Mouse (Mus musculus) heart, postnatal 10 days (tissue): ENCODE data around the gene Gsk3a. TPM values are rescaled to one million over a fixed set of nuclear protein-coding genes. Genes with fewer than 3 reads are reported as not detected.
A peak's percentile ranks its signal among the peaks of the same experiment; 100 is the strongest.

Experiments
- DNase-seq, 2 experiments: peaks; one replicate each; pipeline ENCODE4 v3.0.0; 2021
- intact Hi-C: fragments of 180-260 bp; cut with DNase I; formaldehyde crosslinking; loops from one replicate; pipeline ENCODE4 v1.15.1; 2025
- microRNA-seq, 2 experiments: library from miRNA; unstranded; fragments of <30 nt; microRNA quantifications; one replicate each; pipeline ENCODE4 v1.2.0; 2022
- total RNA-seq, 2 experiments: library from RNA; stranded (reverse); gene quantifications; 2 replicates each; pipeline ENCODE4 v1.2.3; 2021

Gsk3a gene
- total RNA-seq, 2 experiments from 2014 or later = 69.7 to 72.0 TPM

DNA sequence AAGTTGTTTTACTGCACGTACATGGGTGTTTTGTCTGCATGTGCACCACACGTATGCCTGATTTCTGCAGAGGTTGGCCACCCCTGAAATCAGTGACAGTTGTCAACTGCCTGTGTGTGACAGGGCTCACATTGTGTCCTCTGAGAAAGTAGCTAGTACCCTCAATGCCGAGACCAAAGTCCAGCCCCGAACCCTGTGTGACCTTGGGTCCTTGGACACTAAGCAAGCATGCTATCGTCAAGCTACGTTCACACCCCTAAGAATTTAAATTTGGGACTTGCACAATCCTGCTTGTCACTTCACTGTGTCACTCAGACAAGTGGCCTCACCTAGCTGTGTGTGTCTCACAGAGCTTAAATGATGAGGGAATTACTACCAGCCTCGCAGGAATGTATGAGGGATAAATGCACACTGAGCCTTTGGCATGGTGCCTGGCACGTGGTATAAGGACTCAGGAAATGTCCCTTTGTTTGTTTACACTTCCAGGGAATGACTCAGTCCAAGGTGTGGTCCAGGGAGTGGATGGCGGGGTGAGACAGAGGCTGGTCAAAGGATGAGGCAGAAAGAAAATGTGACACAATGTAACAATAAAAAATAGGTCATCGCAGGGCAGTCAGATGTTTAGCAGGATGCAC is 40.1 kb downstream of the Gsk3a start:
- DNase-seq = peak in 1 of 2 experiments; percentile 34
- intact Hi-C loops = no loop called here

DNA sequence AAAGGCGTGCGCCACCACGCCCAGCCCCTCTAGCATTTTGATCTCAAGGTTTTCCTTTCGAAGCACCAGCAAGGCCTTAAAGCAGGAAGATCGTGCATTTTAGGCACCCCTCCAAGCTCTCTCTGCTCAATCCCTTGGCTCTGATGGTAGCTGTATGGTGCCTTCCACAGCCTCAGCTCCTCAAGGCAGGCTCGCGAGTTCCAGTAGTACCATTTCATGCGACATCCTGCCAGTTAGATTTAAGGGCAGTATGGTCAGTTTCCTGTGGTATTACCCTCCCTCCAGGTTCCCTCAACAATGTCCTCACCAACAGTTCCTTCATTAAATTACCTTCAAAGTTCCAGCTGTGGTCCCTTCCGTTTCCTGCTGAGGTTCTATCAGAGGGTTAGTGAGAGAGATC is 41.5 kb downstream of the Gsk3a start:
- no peak for DNase-seq
- intact Hi-C loops = no loop called here

GRCm38 (mm10) chr7:25195148-25195547 is 42.5 kb downstream of the Gsk3a start:
- intact Hi-C loops = no loop called here
- no peak for DNase-seq

DNA sequence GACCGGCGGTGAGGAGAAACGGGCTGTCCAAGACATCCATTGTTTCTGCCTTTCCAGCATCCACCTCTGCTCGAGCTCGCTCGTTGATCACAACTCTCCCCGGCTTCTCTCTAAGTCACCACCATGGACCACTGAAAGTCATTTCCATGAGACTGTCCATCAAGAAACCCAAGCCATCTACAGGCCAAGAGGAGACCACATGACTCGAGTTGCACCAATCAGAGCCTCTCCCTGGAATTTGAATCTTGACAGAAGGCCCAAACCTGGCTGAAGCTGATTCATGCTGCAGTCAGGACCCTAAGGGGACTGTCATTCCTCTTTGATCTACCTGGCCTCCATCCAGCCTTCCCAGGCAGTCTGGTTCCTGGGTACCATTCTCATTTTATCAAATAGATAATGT is 45.5 kb downstream of the Gsk3a start:
- intact Hi-C loops = no loop called here

DNA sequence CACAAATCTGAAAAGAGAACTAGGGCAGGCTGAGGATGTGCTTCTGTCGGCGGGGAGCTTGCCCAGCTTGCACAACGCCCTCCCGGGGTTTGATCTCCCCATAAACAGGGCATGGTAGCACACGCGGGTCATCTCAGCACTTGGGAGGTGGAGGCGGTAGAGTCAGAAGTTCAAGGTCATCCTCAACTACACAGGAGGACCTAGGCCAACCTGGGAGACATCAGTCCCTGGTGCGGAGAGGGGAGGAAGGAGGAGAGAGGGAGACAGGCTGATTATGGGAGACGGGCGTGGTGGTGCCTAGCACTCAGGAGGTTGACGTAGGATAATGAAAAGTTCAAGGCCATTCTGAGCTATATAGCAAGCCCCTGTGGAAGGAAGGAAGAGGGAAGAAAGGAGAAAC is 46.8 kb downstream of the Gsk3a start:
- intact Hi-C loops = no loop called here
- no peak for DNase-seq

More for the DNA sequence above, 45.5 kb downstream of the Gsk3a start:
- DNase-seq = no peak

DNA sequence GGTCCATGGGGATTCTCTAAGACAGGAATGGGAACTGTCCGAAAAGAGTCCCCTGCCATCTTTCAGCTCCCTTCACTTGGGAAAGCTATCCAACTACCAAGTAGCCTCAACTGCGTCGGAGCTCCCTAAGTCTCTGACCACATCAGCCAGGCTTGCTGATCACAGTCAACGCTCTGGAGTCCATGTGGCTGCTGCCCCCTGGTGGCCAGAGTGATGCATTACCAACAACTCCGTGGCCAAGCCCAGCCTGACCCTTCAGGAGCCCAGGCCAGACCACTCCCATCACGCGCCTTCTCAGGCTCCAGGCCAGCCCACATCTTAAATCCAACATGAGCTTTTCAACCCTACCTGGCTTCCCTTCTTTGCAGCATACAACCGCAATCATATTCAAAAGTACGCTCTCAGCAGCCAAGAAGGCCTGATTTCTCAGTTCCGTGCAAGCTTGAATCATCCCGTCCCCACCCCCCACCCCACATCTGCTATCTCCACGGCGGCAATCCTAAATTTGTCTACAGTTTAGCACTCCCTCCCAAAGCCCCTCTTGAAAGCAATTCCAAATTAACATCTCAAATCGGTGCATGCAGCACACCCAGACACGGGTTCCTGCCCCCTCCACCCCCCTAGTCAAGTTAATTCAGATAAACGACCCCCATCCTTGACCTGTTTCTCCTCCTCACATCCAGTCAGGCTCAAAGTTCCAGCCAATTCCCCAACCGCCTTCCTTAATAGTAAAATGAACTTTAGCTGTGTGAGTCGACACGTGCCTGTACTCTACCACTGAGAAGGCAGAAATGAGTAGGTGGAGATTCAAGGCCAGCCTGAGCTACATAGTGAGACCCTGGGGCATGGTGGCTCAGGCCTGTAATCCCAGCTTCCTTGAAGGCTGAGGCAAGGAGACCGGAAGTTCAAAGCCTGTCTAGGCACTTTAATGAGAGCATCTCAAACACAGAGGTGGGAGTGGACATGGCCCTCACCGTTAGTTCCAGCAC is 49.7 kb downstream of the Gsk3a start:
- intact Hi-C loops = loop anchor here (1.0 to 5.0 kb wide), 3 partner anchors 55 to 161 kb away; no protein-coding TSS in a partner anchor

DNA sequence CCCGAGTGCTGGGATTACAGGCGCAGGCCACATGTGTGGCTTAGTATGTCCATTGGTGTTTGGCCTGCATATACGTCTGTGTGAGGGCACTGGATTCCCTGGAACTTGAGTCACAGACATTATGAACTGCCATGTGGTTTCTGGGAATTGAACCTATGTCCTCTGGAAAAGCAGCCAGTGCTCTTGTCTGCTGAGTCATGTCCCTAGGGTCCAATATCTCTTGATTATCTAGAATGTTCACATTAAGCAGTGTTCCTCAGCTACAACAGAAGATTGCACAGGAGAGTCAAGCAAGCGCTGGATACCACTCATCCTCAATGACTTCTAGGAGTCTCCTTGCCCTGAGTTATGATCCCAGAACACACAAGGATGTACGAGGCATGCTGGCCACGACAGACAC is 53.6 kb downstream of the Gsk3a start:
- no peak for DNase-seq
- intact Hi-C loops = no loop called here

More for the DNA sequence above, 49.7 kb downstream of the Gsk3a start:
- peak; percentile 86 to 92 for DNase-seq

DNA sequence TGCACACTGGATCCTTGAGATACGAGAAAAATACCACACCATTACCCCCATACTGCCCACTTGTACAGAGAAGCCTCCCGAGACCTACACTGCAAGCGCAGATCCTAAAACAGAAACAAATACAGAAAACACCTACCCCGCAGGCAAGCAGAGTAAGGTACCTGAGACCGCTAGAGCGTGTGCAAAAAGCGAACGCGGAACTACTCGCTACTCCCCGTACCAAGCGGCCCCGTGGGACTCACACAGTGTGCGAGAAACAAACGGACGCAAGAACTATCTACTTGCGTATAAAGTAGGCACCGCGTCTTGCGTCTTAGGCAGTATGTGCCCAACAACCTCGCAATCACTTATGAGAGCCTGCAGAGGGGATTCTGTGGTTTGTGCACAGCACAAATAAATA is 55.8 kb downstream of the Gsk3a start:
- intact Hi-C loops = no loop called here
- no peak for DNase-seq

- intact Hi-C loops = no loop called here
- DNase-seq = peak; percentile 18 to 53
Observed at GRCm38 (mm10) chr7:25181331-25181790, 56.3 kb downstream of the Gsk3a start.

- no peak for DNase-seq
- intact Hi-C loops = no loop called here
Observed at GRCm38 (mm10) chr7:25180512-25180911, 57.1 kb downstream of the Gsk3a start.

DNA sequence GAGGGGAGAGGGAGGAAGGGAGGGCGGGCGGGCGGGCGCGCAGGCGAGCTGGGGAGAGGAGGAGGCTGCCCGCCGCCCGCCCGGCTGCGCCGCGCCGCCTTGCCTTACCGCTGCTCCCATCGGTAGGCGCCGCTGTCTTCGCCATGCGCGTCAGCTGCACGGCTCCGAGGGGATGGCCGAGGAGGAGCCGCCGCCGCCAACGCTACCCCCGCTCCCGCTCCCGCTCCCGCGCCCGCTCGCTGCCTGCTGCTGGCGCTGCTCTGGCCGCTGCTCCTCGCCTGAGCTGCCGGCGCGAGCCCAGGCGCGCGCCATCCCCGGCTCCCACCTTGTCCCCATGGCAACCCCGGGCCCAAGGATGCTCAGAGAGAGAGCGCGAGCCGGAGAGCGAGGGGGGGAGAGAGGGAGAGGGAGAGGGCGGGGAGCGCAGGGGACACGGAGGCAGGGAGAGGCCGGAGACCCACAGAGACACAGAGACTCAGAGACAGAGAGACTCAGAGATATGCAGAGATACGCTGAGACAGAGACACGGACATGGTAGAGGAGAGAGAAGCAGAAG is 58.0 kb downstream of the Gsk3a start, which contains the start of gene Pou2f2:
Gene Pou2f2, minus strand, starts transcription at position 121 of the 556 bp plus-strand sequence.
- intact Hi-C loops = no loop called here
- peak; percentile 65 to 68 for DNase-seq

GRCm38 (mm10) chr7:25178787-25179605 is 58.7 kb downstream of the Gsk3a start:
- DNase-seq = no peak
- intact Hi-C loops = no loop called here

DNA sequence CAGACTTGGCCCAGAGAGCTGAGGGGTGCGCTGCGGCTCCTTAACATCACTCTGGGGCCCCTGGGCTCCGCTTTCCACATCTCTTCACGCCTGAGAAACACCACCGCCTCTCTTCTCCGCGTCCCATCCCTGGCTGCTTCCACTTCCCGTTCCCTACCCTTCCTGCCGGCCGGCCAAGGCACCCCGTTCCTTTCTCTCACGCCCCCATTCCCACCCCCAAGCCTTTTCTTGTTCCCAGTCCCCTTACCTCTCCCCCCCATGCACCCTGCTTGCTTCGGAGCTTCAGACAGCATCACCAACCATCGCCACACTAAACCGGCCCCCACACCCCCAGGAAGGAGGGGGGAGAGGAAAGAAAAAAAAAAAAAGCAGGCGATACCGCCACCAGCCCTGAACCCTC is 59.3 kb downstream of the Gsk3a start:
- no peak for DNase-seq
- intact Hi-C loops = no loop called here

Small RNA genes lying within 50 kb of the gene (microRNA-seq; reads per million reads assigned to microRNA genes)
- 0.47 to 0.70 reads per million in 2 experiments for gene Mir7048

Other genes with a start within 250 kb of the Gsk3a start
- under 1 TPM; 0.43 to 0.72 TPM for gene Atp1a3, start 231.9 kb downstream of the Gsk3a start, total RNA-seq
- 1 to 10 TPM; 9.0 to 9.5 TPM for gene Grik5, start 165.5 kb downstream of the Gsk3a start, total RNA-seq
- 10 to 100 TPM; 12.1 to 13.6 TPM for gene Zfp574, start 165.3 kb downstream of the Gsk3a start, total RNA-seq
- gene Pou2f2, start 58.1 kb downstream of the Gsk3a start, total RNA-seq = under 1 TPM; 0.19 to 0.50 TPM
- 10 to 100 TPM; 14.2 TPM for gene Dedd2, start 17.2 kb downstream of the Gsk3a start, total RNA-seq
- gene Zfp526, start 16.4 kb downstream of the Gsk3a start, total RNA-seq = 10 to 100 TPM in 1 of 2 experiments, 1 to 10 TPM in 1; 8.7 to 11.4 TPM
- 10 to 100 TPM; 38.6 to 42.2 TPM for gene Erf, start 12.9 kb upstream of the Gsk3a start, total RNA-seq
- 10 to 100 TPM; 88.4 to 90.5 TPM for gene Cic, start 29.9 kb upstream of the Gsk3a start, total RNA-seq
- gene Pafah1b3, start 60.1 kb upstream of the Gsk3a start, total RNA-seq = 10 to 100 TPM; 12.8 to 16.0 TPM
- not detected for gene Prr19, start 63.6 kb upstream of the Gsk3a start, total RNA-seq
- gene Tmem145, start 68.3 kb upstream of the Gsk3a start, total RNA-seq = not detected
- 10 to 100 TPM; 28.8 to 29.9 TPM for gene Megf8, start 79.3 kb upstream of the Gsk3a start, total RNA-seq
- not detected for gene Cnfn, start 131.9 kb upstream of the Gsk3a start, total RNA-seq
- 10 to 100 TPM; 50.2 to 67.2 TPM for gene Lipe, start 160.9 kb upstream of the Gsk3a start, total RNA-seq
- gene Cxcl17, start 175.0 kb upstream of the Gsk3a start, total RNA-seq = not detected
- gene Ceacam1, start 239.8 kb upstream of the Gsk3a start, total RNA-seq = 10 to 100 TPM; 15.0 to 15.6 TPM